Comparison of ENCODE assay signal across 10 mouse cellular contexts in the genomic region with DNA sequence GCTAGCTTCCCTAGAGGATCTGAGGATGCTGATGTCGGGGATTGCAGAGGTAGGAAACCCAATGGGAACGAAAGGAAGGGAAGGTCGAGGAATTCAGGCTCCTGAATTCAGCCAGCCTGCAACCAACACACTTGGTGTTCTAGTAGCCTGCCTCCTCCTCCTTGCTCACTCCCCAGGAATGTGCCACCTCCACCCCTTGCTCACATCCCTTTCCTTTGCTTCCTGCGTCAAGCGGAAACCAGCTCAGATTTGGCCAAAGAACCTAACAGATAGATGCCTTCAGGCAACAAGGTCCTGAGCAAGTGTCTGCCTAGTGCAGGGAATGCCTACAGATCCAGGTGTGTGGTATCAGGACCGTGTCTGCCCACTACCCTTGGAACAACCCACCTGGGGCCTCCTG. TPM values are rescaled to one million over a fixed set of nuclear protein-coding genes. Genes with fewer than 3 reads are reported as not detected.
A peak's percentile ranks its signal among the peaks of the same experiment; 100 is the strongest.
DNase-seq lines count a peak whose midpoint lies in the region; ATAC-seq lines count a peak whose summit lies in the region.
"Had no signal": no experiment of that assay in that cellular context is flagged by ENCODE, and none has a peak within 500 bp of the region (broad histone marks: within the 10 kb centered on the region; RNA-seq: fewer than 3 reads in every experiment).

No protein-coding gene starts in this region.

- H3K4me1 ChIP-seq in forebrain, embryonic 10.5 days: peaks cover 91% of the 10 kb centered on the region
- H3K4me1 ChIP-seq in forebrain, embryonic 16.5 days (replicated peaks; ENCODE audit: control insufficient read depth, insufficient read depth, low read length): peaks cover 41% of the 10 kb centered on the region
- peaks cover 40% of the 10 kb centered on the region for H3K4me1 ChIP-seq in hindbrain, embryonic 15.5 days (replicated peaks)

- H3K27ac ChIP-seq in forebrain, embryonic 10.5 days: peak overlapping the region; percentile 85
- no peak overlapping the region for H3K27ac ChIP-seq in forebrain, embryonic 16.5 days (ENCODE audit: low read length)
- H3K27ac ChIP-seq in hindbrain, embryonic 15.5 days (replicated peaks): peak overlapping the region; percentile 86

- H3K4me2 ChIP-seq in forebrain, embryonic 16.5 days (ENCODE audit: low read length): no peak overlapping the region
- H3K4me2 ChIP-seq in hindbrain, embryonic 15.5 days: peak overlapping the region; percentile 38
- H3K4me2 ChIP-seq: liver, embryonic 13.5 days had no signal

- H3K27me3 ChIP-seq in forebrain, embryonic 10.5 days (ENCODE audit: poor library complexity, severe bottlenecking): peaks cover 58% of the 10 kb centered on the region
- H3K27me3 ChIP-seq in forebrain, embryonic 16.5 days (replicated peaks; ENCODE audit: control insufficient read depth, insufficient read depth, low read length): no peaks in the 10 kb centered on the region
- no peaks in the 10 kb centered on the region for H3K27me3 ChIP-seq in hindbrain, embryonic 15.5 days

- WGBS in forebrain, embryonic 10.5 days: 73% methylated on average over 6 of the region's 6 CpGs
- 60% methylated on average over 6 of the region's 6 CpGs for WGBS in forebrain, embryonic 16.5 days
- 72% methylated on average over 6 of the region's 6 CpGs for WGBS in hindbrain, embryonic 15.5 days

- no peak for DNase-seq in forebrain, embryonic 10.5 days (ENCODE audit: extremely low spot score, low spot score)
- DNase-seq in NIH3T3 (ENCODE audit: low read depth) (peak; percentile 49), MN1 (ENCODE audit: low spot score) (no peak)
- peak; percentile 75 for DNase-seq in lung, postnatal 36 days
- no peak for DNase-seq in spleen, adult 12 weeks (ENCODE audit: low spot score)
- no peak for DNase-seq in right cerebral cortex, postnatal 14 days
- DNase-seq: cerebellum, adult 9-11 months; liver, embryonic 13.5 days had no signal

- peak overlapping the region; percentile 39 for H3K4me3 ChIP-seq in forebrain, embryonic 10.5 days
- H3K4me3 ChIP-seq in forebrain, embryonic 16.5 days (replicated peaks; ENCODE audit: low read length): no peak overlapping the region
- H3K4me3 ChIP-seq in hindbrain, embryonic 15.5 days: no peak overlapping the region
- H3K4me3 ChIP-seq: liver, embryonic 13.5 days had no signal

- ATAC-seq in forebrain, embryonic 16.5 days: no peak
- ATAC-seq in hindbrain, embryonic 15.5 days (ENCODE audit: low FRiP score, low read depth): no peak

- no peaks in the 10 kb centered on the region for H3K9me3 ChIP-seq in forebrain, embryonic 10.5 days
- no peaks in the 10 kb centered on the region for H3K9me3 ChIP-seq in forebrain, embryonic 16.5 days (ENCODE audit: control insufficient read depth, low read length)
- no peaks in the 10 kb centered on the region for H3K9me3 ChIP-seq in hindbrain, embryonic 15.5 days
- H3K9me3 ChIP-seq: liver, embryonic 13.5 days had no signal

- H3K36me3 ChIP-seq in forebrain, embryonic 10.5 days (replicated peaks): no peaks in the 10 kb centered on the region
- H3K36me3 ChIP-seq in forebrain, embryonic 16.5 days (ENCODE audit: control insufficient read depth, insufficient read depth): no peaks in the 10 kb centered on the region
- H3K36me3 ChIP-seq in hindbrain, embryonic 15.5 days: no peaks in the 10 kb centered on the region
- H3K36me3 ChIP-seq: liver, embryonic 13.5 days had no signal

- H3K9ac ChIP-seq in forebrain, embryonic 16.5 days (replicated peaks; ENCODE audit: low read depth, low read length): no peak overlapping the region
- no peak overlapping the region for H3K9ac ChIP-seq in hindbrain, embryonic 15.5 days
- H3K9ac ChIP-seq: liver, embryonic 13.5 days had no signal

RNA-seq across cellular contexts. Expression of gene Nrarp, which starts 4.0 kb away (rescaled TPM):
- 37.4 and 40.7 TPM in 2 replicates for polyA plus RNA-seq in forebrain, embryonic 10.5 days (2016; fragmentation: Nextera tagmentation; extraction: Ambion mirVana)
- polyA plus RNA-seq in forebrain, embryonic 16.5 days (2015; fragmentation: Nextera tagmentation; extraction: Ambion mirVana): 15.8 and 22.0 TPM in 2 replicates
- 18.9 and 20.2 TPM in 2 replicates for polyA plus RNA-seq in hindbrain, embryonic 15.5 days (2015; fragmentation: Nextera tagmentation; extraction: Ambion mirVana)

RNA-seq across cellular contexts. Expression of gene Tor4a, which starts 20.1 kb away (rescaled TPM):
- polyA plus RNA-seq in forebrain, embryonic 10.5 days (2016; fragmentation: Nextera tagmentation; extraction: Ambion mirVana): 1.3 and 1.5 TPM in 2 replicates
- polyA plus RNA-seq in forebrain, embryonic 16.5 days (2015; fragmentation: Nextera tagmentation; extraction: Ambion mirVana): 0.85 and 1.6 TPM in 2 replicates
- 1.9 and 2.3 TPM in 2 replicates for polyA plus RNA-seq in hindbrain, embryonic 15.5 days (2015; fragmentation: Nextera tagmentation; extraction: Ambion mirVana)

RNA-seq across cellular contexts. Expression of gene Nelfb, which starts 34.7 kb away (rescaled TPM):
- polyA plus RNA-seq in forebrain, embryonic 10.5 days (2016; fragmentation: Nextera tagmentation; extraction: Ambion mirVana): 128 and 130 TPM in 2 replicates
- polyA plus RNA-seq in forebrain, embryonic 16.5 days (2015; fragmentation: Nextera tagmentation; extraction: Ambion mirVana): 91.7 and 101 TPM in 2 replicates
- polyA plus RNA-seq in hindbrain, embryonic 15.5 days (2015; fragmentation: Nextera tagmentation; extraction: Ambion mirVana): 108 and 112 TPM in 2 replicates

RNA-seq across cellular contexts. Expression of gene Stpg3, which starts 37.9 kb away (rescaled TPM):
- not detected in 2 replicates for polyA plus RNA-seq in forebrain, embryonic 10.5 days (2016; fragmentation: Nextera tagmentation; extraction: Ambion mirVana)
- not detected in 2 replicates for polyA plus RNA-seq in forebrain, embryonic 16.5 days (2015; fragmentation: Nextera tagmentation; extraction: Ambion mirVana)
- not detected in 2 replicates for polyA plus RNA-seq in hindbrain, embryonic 15.5 days (2015; fragmentation: Nextera tagmentation; extraction: Ambion mirVana)
- polyA plus RNA-seq: liver, embryonic 13.5 days had no signal

RNA-seq across cellular contexts. Expression of gene Fam166a, which starts 42.0 kb away (rescaled TPM):
- 0.67 and 0.80 TPM in 2 replicates for polyA plus RNA-seq in forebrain, embryonic 10.5 days (2016; fragmentation: Nextera tagmentation; extraction: Ambion mirVana)
- polyA plus RNA-seq in forebrain, embryonic 16.5 days (2015; fragmentation: Nextera tagmentation; extraction: Ambion mirVana): not detected in 2 replicates
- 0.70 and 0.72 TPM in 2 replicates for polyA plus RNA-seq in hindbrain, embryonic 15.5 days (2015; fragmentation: Nextera tagmentation; extraction: Ambion mirVana)
- polyA plus RNA-seq: liver, embryonic 13.5 days had no signal

Comparison
In these comparisons a context has a peak if more than half of its experiments do, and no peak if none do; other contexts are left out.
1. DNase-seq: peak in NIH3T3 (single experiment) and lung, postnatal 36 days (single experiment); none in forebrain, embryonic 10.5 days (single experiment), spleen, adult 12 weeks (single experiment), right cerebral cortex, postnatal 14 days (single experiment) and MN1 (single experiment).